Mouse (Mus musculus): ENCODE data around the gene Fxyd6. TPM values are rescaled to one million over a fixed set of nuclear protein-coding genes. Genes with fewer than 3 reads are reported as not detected.

Gene Fxyd6
- polyA plus RNA-seq, 1 experiment = not detected

DNA sequence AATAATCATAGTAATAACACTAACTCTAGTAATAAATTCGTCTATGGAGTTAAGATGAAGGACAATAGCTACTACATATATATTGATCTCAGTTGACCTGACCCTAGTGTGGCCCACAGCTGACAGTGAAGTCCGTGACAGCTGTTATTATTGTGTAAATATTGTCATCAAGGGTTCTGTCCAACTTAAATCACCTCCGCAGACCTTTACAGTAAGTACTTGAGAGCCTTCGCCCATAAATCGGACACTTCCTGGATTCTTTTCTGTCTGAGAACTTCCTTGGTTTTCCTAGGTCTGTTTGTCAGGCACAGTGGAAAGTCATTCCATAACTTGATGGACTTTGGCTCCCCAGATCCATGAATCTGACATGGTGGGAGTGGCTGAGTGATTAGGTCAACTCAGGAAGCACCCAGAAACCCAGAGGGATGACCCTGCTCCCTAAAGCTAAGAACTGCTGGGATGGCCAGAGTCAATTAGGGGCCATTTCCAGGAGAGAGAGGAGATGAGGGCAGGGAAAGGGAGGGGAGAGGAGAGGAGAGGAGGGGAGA, 74.3 kb downstream of the Fxyd6 start:
- Histone ChIP-seq H3K27ac (ENCODE audit: insufficient read depth, low read depth, low read length) (no peak overlapping the region), H3K4me1 (ENCODE audit: control insufficient read depth, insufficient read depth, low read length) (peaks cover 49% of the 10 kb centered on the region), H3K4me3 (ENCODE audit: insufficient read depth, low read depth, low read length) (no peak overlapping the region)
- TF ChIP-seq POLR2A (IDR thresholded peaks at IDR 0.05; ENCODE audit: insufficient read depth, low read depth, low read length) (no peak), CTCF (IDR thresholded peaks at IDR 0.05; ENCODE audit: insufficient read depth, low read depth, low read length) (no peak)
- WGBS = 90% methylated on average over 5 of the region's 5 CpGs

Other genes starting within 250 kb of the Fxyd6 start
- not detected in 2 replicates for gene Scn4b, start 231.8 kb upstream of the Fxyd6 start, polyA plus RNA-seq (2012; ENCODE audit: insufficient read depth, insufficient read length, low replicate concordance, missing spikeins)
- not detected in 2 replicates for gene BC049352, start 188.2 kb upstream of the Fxyd6 start, polyA plus RNA-seq (2012; ENCODE audit: insufficient read depth, insufficient read length, low replicate concordance, missing spikeins)
- not detected in 2 replicates for gene Tmprss4, start 166.1 kb upstream of the Fxyd6 start, polyA plus RNA-seq (2012; ENCODE audit: insufficient read depth, insufficient read length, low replicate concordance, missing spikeins)
- gene Il10ra, start 101.0 kb upstream of the Fxyd6 start, polyA plus RNA-seq (2012; ENCODE audit: insufficient read depth, insufficient read length, low replicate concordance, missing spikeins) = not detected in 2 replicates
- not detected in 2 replicates for gene Tmprss13, start 51.1 kb upstream of the Fxyd6 start, polyA plus RNA-seq (2012; ENCODE audit: insufficient read depth, insufficient read length, low replicate concordance, missing spikeins)
- gene Fxyd2, start 29.5 kb downstream of the Fxyd6 start, polyA plus RNA-seq (2012; ENCODE audit: insufficient read depth, insufficient read length, low replicate concordance, missing spikeins) = not detected in 2 replicates
- gene Dscaml1, start 56.4 kb downstream of the Fxyd6 start, polyA plus RNA-seq (2012; ENCODE audit: insufficient read depth, insufficient read length, low replicate concordance, missing spikeins) = not detected in 2 replicates

Measured in olfactory bulb, adult 2 months (tissue).